Mouse (Mus musculus): ENCODE measurements around the gene AC109138.7. TPM values are rescaled to one million over a fixed set of nuclear protein-coding genes. Genes with fewer than 3 reads are reported as not detected.
A peak's percentile ranks its signal among the peaks of the same experiment; 100 is the strongest.

Gene AC109138.7
- polyA plus RNA-seq, 1 experiment from 2014 or later: not detected

- no peaks in the 10 kb centered on the region for H3K36me3 ChIP-seq (replicated peaks)
- 67% methylated on average over 6 of the region's 6 CpGs for WGBS (ENCODE audit: insufficient replicate concordance)
- no peak overlapping the region for H3K27ac ChIP-seq (replicated peaks)
Measured at GRCm38 (mm10) chr19:4219943-4220342, 5.8 kb downstream of the AC109138.7 start.

DNA sequence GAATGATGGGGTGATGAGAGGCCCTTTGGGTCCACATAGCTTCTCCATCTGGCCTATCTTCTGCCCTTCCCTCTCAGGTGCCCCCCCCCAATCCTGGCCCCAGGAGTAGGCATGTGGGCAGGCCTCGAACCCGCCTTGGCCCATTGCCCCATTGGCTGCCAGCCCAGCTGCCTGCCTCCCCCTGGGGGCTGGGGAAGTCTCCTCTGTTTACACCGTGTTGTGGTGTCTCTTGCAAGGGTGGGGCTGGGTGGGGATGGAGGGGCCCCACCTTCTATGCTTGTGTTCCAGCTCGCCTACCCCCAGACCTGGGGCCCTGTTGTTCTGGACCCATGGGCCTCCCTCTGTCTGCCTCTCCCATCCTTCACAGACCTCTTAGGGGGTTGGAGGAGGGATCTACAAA is 6.3 kb downstream of the AC109138.7 start:
- Histone ChIP-seq H3K4me3 (replicated peaks) (no peak overlapping the region), H3K4me1 (replicated peaks) (peaks cover 39% of the 10 kb centered on the region), H3K27me3 (peaks cover 87% of the 10 kb centered on the region), H3K9ac (no peak overlapping the region), H3K4me2 (no peak overlapping the region), H3K36me3 (replicated peaks) (no peaks in the 10 kb centered on the region), H3K9me3 (replicated peaks) (no peaks in the 10 kb centered on the region), H3K27ac (replicated peaks) (no peak overlapping the region)
- WGBS (ENCODE audit: insufficient replicate concordance): 39% methylated on average over 4 of the region's 4 CpGs
- 0 out of 2 replicates have a peak, but pooled peaks have one; percentile 9 for ATAC-seq (ENCODE audit: insufficient read depth)

More at GRCm38 (mm10) chr19:4219943-4220342, 5.8 kb downstream of the AC109138.7 start:
- H3K4me3 ChIP-seq (replicated peaks): no peak overlapping the region
- H3K27me3 ChIP-seq: peaks cover 89% of the 10 kb centered on the region
- peaks cover 44% of the 10 kb centered on the region for H3K4me1 ChIP-seq (replicated peaks)
- ATAC-seq (ENCODE audit: insufficient read depth): no peak
- H3K9ac ChIP-seq: no peak overlapping the region
- H3K4me2 ChIP-seq: no peak overlapping the region
- H3K9me3 ChIP-seq (replicated peaks): no peaks in the 10 kb centered on the region

GRCm38 (mm10) chr19:4220957-4221743 is 7.0 kb downstream of the AC109138.7 start:
- Histone ChIP-seq H3K27ac (replicated peaks) (peak overlapping the region; percentile 33; the same call in 1 of the 2 replicates), H3K4me2 (0 out of 2 replicates have a peak overlapping the region, but pooled peaks have one; percentile 3), H3K27me3 (peaks cover 82% of the 10 kb centered on the region), H3K9ac (no peak overlapping the region), H3K4me3 (replicated peaks) (no peak overlapping the region), H3K4me1 (replicated peaks) (peaks cover 35% of the 10 kb centered on the region), H3K9me3 (replicated peaks) (no peaks in the 10 kb centered on the region), H3K36me3 (replicated peaks) (no peaks in the 10 kb centered on the region)
- ATAC-seq (ENCODE audit: insufficient read depth): no peak
- 26% methylated on average over 14 of the region's 14 CpGs for WGBS (ENCODE audit: insufficient replicate concordance)

DNA sequence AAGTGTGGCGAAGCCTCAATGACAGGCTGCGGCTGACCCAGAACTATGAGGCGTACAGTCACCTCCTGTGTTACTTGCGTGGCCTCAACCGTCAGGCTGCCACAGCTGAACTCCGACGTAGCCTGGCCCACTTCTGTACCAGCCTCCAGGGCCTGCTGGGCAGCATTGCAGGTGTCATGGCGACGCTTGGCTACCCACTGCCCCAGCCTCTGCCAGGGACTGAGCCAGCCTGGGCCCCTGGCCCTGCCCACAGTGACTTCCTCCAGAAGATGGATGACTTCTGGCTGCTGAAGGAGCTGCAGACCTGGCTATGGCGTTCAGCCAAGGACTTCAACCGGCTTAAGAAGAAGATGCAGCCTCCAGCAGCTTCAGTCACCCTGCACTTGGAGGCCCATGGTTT is 8.0 kb downstream of the AC109138.7 start:
- no peak overlapping the region for H3K27ac ChIP-seq (replicated peaks)
- WGBS (ENCODE audit: insufficient replicate concordance): 41% methylated on average over 11 of the region's 11 CpGs

GRCm38 (mm10) chr19:4226779-4227178 is 12.6 kb downstream of the AC109138.7 start:
- Histone ChIP-seq H3K27ac (replicated peaks) (no peak overlapping the region), H3K4me1 (replicated peaks) (peaks cover 39% of the 10 kb centered on the region), H3K36me3 (replicated peaks) (no peaks in the 10 kb centered on the region), H3K4me3 (replicated peaks) (no peak overlapping the region), H3K9ac (no peak overlapping the region), H3K4me2 (no peak overlapping the region), H3K9me3 (replicated peaks) (no peaks in the 10 kb centered on the region), H3K27me3 (peaks cover 54% of the 10 kb centered on the region)
- no peak for ATAC-seq (ENCODE audit: insufficient read depth)
- 63% methylated on average over 7 of the region's 7 CpGs for WGBS (ENCODE audit: insufficient replicate concordance)

More for the DNA sequence above, 8.0 kb downstream of the AC109138.7 start:
- Histone ChIP-seq H3K4me3 (replicated peaks) (no peak overlapping the region), H3K27me3 (peaks cover 79% of the 10 kb centered on the region), H3K9ac (no peak overlapping the region), H3K9me3 (replicated peaks) (no peaks in the 10 kb centered on the region), H3K4me2 (no peak overlapping the region), H3K36me3 (replicated peaks) (no peaks in the 10 kb centered on the region), H3K4me1 (replicated peaks) (peaks cover 32% of the 10 kb centered on the region)
- ATAC-seq (ENCODE audit: insufficient read depth): no peak

- Histone ChIP-seq H3K4me3 (replicated peaks) (no peak overlapping the region), H3K4me2 (no peak overlapping the region), H3K9me3 (replicated peaks) (no peaks in the 10 kb centered on the region), H3K36me3 (replicated peaks) (no peaks in the 10 kb centered on the region), H3K27me3 (peaks cover 47% of the 10 kb centered on the region), H3K9ac (no peak overlapping the region), H3K4me1 (replicated peaks) (peaks cover 39% of the 10 kb centered on the region), H3K27ac (replicated peaks) (no peak overlapping the region)
- WGBS (ENCODE audit: insufficient replicate concordance): 39% methylated on average over 5 of the region's 5 CpGs
- no peak for ATAC-seq (ENCODE audit: insufficient read depth)
Measured at GRCm38 (mm10) chr19:4227446-4227845, 13.3 kb downstream of the AC109138.7 start.

- no peak overlapping the region for H3K4me2 ChIP-seq
- H3K9me3 ChIP-seq (replicated peaks): no peaks in the 10 kb centered on the region
- peaks cover 41% of the 10 kb centered on the region for H3K27me3 ChIP-seq
- peaks cover 40% of the 10 kb centered on the region for H3K4me1 ChIP-seq (replicated peaks)
- WGBS (ENCODE audit: insufficient replicate concordance): 11% methylated on average over 8 of the region's 8 CpGs
- no peak overlapping the region for H3K27ac ChIP-seq (replicated peaks)
- no peak for ATAC-seq (ENCODE audit: insufficient read depth)
- no peaks in the 10 kb centered on the region for H3K36me3 ChIP-seq (replicated peaks)
- H3K4me3 ChIP-seq (replicated peaks): no peak overlapping the region
- no peak overlapping the region for H3K9ac ChIP-seq
Measured at GRCm38 (mm10) chr19:4227894-4228678, 13.9 kb downstream of the AC109138.7 start.

GRCm38 (mm10) chr19:4228891-4229290 is 14.7 kb downstream of the AC109138.7 start:
- Histone ChIP-seq H3K4me2 (no peak overlapping the region), H3K27ac (replicated peaks) (no peak overlapping the region), H3K9me3 (replicated peaks) (no peaks in the 10 kb centered on the region), H3K27me3 (peaks cover 37% of the 10 kb centered on the region), H3K4me3 (replicated peaks) (no peak overlapping the region), H3K4me1 (replicated peaks) (peaks cover 43% of the 10 kb centered on the region), H3K36me3 (replicated peaks) (no peaks in the 10 kb centered on the region), H3K9ac (no peak overlapping the region)
- 70% methylated on average over 4 of the region's 4 CpGs for WGBS (ENCODE audit: insufficient replicate concordance)
- no peak for ATAC-seq (ENCODE audit: insufficient read depth)

DNA sequence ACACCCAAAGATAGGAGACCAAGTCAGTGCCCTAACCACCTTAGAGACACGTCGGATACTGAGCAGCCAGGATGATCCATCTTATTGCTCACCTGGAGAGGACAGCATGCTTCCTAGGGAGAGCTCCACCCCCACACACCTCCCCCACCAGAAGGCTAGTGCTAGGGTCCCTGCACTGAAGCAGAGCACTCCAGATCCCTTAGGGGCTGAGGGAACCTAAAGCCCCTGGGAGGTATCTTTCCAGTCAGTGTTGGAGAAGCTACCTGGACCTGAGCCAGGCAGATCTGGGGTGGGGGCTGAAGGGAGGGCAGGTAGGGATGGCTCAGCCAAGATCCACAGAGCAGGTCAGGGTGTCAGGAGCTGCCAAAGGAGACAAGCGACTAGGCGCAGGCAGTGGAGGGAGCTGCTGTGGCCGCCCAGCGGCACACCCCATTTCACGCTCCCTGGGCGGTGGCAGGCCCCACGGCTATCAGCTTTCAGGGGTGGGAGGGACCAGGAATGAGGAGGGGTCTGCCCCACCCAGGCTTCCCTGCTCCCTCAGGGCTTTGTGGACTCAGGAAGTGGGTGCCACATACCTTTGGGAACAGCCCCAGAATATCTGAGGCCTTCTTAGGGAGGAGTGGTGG is 15.4 kb downstream of the AC109138.7 start:
- WGBS (ENCODE audit: insufficient replicate concordance): 66% methylated on average over 9 of the region's 9 CpGs
- H3K27ac ChIP-seq (replicated peaks): no peak overlapping the region
- no peak overlapping the region for H3K9ac ChIP-seq
- no peak overlapping the region for H3K4me3 ChIP-seq (replicated peaks)
- no peak overlapping the region for H3K4me2 ChIP-seq
- H3K9me3 ChIP-seq (replicated peaks): no peaks in the 10 kb centered on the region
- no peak for ATAC-seq (ENCODE audit: insufficient read depth)
- H3K36me3 ChIP-seq (replicated peaks): no peaks in the 10 kb centered on the region
- peaks cover 36% of the 10 kb centered on the region for H3K27me3 ChIP-seq
- H3K4me1 ChIP-seq (replicated peaks): peaks cover 43% of the 10 kb centered on the region

GRCm38 (mm10) chr19:4230415-4230814 is 16.3 kb downstream of the AC109138.7 start:
- WGBS (ENCODE audit: insufficient replicate concordance): 64% methylated on average over 8 of the region's 8 CpGs
- H3K27ac ChIP-seq (replicated peaks): no peak overlapping the region

More at GRCm38 (mm10) chr19:4230415-4230814, 16.3 kb downstream of the AC109138.7 start:
- Histone ChIP-seq H3K4me3 (replicated peaks) (no peak overlapping the region), H3K4me2 (no peak overlapping the region), H3K9ac (no peak overlapping the region), H3K4me1 (replicated peaks) (peaks cover 43% of the 10 kb centered on the region), H3K36me3 (replicated peaks) (no peaks in the 10 kb centered on the region), H3K27me3 (peaks cover 35% of the 10 kb centered on the region), H3K9me3 (replicated peaks) (no peaks in the 10 kb centered on the region)
- no peak for ATAC-seq (ENCODE audit: insufficient read depth)

Data from liver, embryonic 15.5 days (tissue).